In genomic region chr5:8820592-8821104, GRCm38 (mm10) we compare ENCODE assay signal across 8 mouse cellular contexts. TPM values are rescaled to one million over a fixed set of nuclear protein-coding genes. Genes with fewer than 3 reads are reported as not detected.
DNase-seq lines count a peak whose midpoint lies in the region; ATAC-seq and TF ChIP-seq lines count a peak whose summit lies in the region.
"Not testable (repeated sequence)": the region's sequence is repeated elsewhere in the genome, so short reads cannot be mapped to it uniquely, and the experiment has no call there.

No protein-coding gene starts in this region.

- TF ChIP-seq CTCF in forebrain, postnatal 0 days (IDR thresholded peaks at IDR 0.05; ENCODE audit: low read depth); olfactory bulb, adult 2 months (IDR thresholded peaks at IDR 0.05; ENCODE audit: insufficient read depth, low read depth, low read length): not testable (repeated sequence)

- peak overlapping the region; percentile 46 for H3K4me2 ChIP-seq in embryonic facial prominence, embryonic 15.5 days (replicated peaks)
- peak overlapping the region; percentile 49 for H3K4me2 ChIP-seq in forebrain, postnatal 0 days (ENCODE audit: low read depth)
- H3K4me2 ChIP-seq in hindbrain, embryonic 12.5 days (replicated peaks): peak overlapping the region; percentile 51
- H3K4me2 ChIP-seq in intestine, embryonic 16.5 days (ENCODE audit: low read depth, low read length): peak overlapping the region; percentile 38; the same call in 1 of the 2 replicates
- H3K4me2 ChIP-seq in limb, embryonic 14.5 days (replicated peaks; ENCODE audit: low read depth, low read length, severe bottlenecking): peak overlapping the region; percentile 39
- peak overlapping the region; percentile 54 for H3K4me2 ChIP-seq in midbrain, embryonic 14.5 days (ENCODE audit: low read length)

- not testable (repeated sequence) for ATAC-seq in embryonic facial prominence, embryonic 15.5 days (ENCODE audit: insufficient number of reproducible peaks, low FRiP score, low TSS enrichment, low read depth); forebrain, postnatal 0 days; hindbrain, embryonic 12.5 days (ENCODE audit: low FRiP score); intestine, embryonic 16.5 days; limb, embryonic 14.5 days (ENCODE audit: low FRiP score, low read depth); midbrain, embryonic 14.5 days (ENCODE audit: low FRiP score, low TSS enrichment)

- H3K27ac ChIP-seq in embryonic facial prominence, embryonic 15.5 days (replicated peaks); forebrain, postnatal 0 days (ENCODE audit: low read depth, low read length); hindbrain, embryonic 12.5 days; intestine, embryonic 16.5 days (ENCODE audit: low read length); limb, embryonic 14.5 days (replicated peaks; ENCODE audit: low read depth, low read length); midbrain, embryonic 14.5 days (replicated peaks; ENCODE audit: low read depth, low read length); olfactory bulb, adult 2 months (ENCODE audit: insufficient read depth, low read depth, low read length): not testable (repeated sequence)

- H3K9ac ChIP-seq in embryonic facial prominence, embryonic 15.5 days; forebrain, postnatal 0 days; hindbrain, embryonic 12.5 days; intestine, embryonic 16.5 days (ENCODE audit: low read depth, low read length); midbrain, embryonic 14.5 days (replicated peaks; ENCODE audit: low read length): not testable (repeated sequence)
- H3K9ac ChIP-seq in limb, embryonic 14.5 days (ENCODE audit: low read depth, low read length, severe bottlenecking): 0 out of 2 replicates have a peak overlapping the region, but pooled peaks have one; percentile 18

- not testable (repeated sequence) for H3K36me3 ChIP-seq in embryonic facial prominence, embryonic 15.5 days; forebrain, postnatal 0 days (ENCODE audit: insufficient read depth); hindbrain, embryonic 12.5 days; intestine, embryonic 16.5 days (ENCODE audit: control insufficient read depth, insufficient read depth, low read length); limb, embryonic 14.5 days (ENCODE audit: control insufficient read depth, insufficient read depth, low read length); midbrain, embryonic 14.5 days (ENCODE audit: control insufficient read depth, insufficient read depth, low read length)

- not testable (repeated sequence) for H3K27me3 ChIP-seq in embryonic facial prominence, embryonic 15.5 days; forebrain, postnatal 0 days (ENCODE audit: insufficient read depth, low read length); hindbrain, embryonic 12.5 days; intestine, embryonic 16.5 days (replicated peaks; ENCODE audit: control insufficient read depth, insufficient read depth, low read length); limb, embryonic 14.5 days (ENCODE audit: control insufficient read depth, insufficient read depth, low read length); midbrain, embryonic 14.5 days (ENCODE audit: control insufficient read depth, insufficient read depth, low read length)

- WGBS in embryonic facial prominence, embryonic 15.5 days: 3% methylated on average over 5 of the region's 6 CpGs
- under 1% methylated on average over 5 of the region's 6 CpGs for WGBS in forebrain, postnatal 0 days
- 2% methylated on average over 5 of the region's 6 CpGs for WGBS in hindbrain, embryonic 12.5 days
- WGBS in intestine, embryonic 16.5 days: 1% methylated on average over 4 of the region's 6 CpGs
- 5% methylated on average over 4 of the region's 6 CpGs for WGBS in limb, embryonic 14.5 days
- 4% methylated on average over 4 of the region's 6 CpGs for WGBS in midbrain, embryonic 14.5 days
- 6% methylated on average over 5 of the region's 6 CpGs for WGBS in olfactory bulb, adult 2 months

- not testable (repeated sequence) for H3K4me3 ChIP-seq in embryonic facial prominence, embryonic 15.5 days (replicated peaks); hindbrain, embryonic 12.5 days; intestine, embryonic 16.5 days (ENCODE audit: low read length)
- peak overlapping the region; percentile 32; the same call in 1 of the 2 replicates for H3K4me3 ChIP-seq in forebrain, postnatal 0 days (ENCODE audit: low read depth, low read length)
- 0 out of 2 replicates have a peak overlapping the region, but pooled peaks have one; percentile 19 for H3K4me3 ChIP-seq in limb, embryonic 14.5 days (replicated peaks; ENCODE audit: low read length)
- peak overlapping the region; percentile 22 for H3K4me3 ChIP-seq in midbrain, embryonic 14.5 days (replicated peaks; ENCODE audit: low read depth, low read length)
- H3K4me3 ChIP-seq in olfactory bulb, adult 2 months (ENCODE audit: insufficient read depth, low read depth, low read length): peak overlapping the region; percentile 33; the same call in 1 of the 2 replicates

- not testable (repeated sequence) for H3K4me1 ChIP-seq in embryonic facial prominence, embryonic 15.5 days; forebrain, postnatal 0 days (ENCODE audit: insufficient read depth); hindbrain, embryonic 12.5 days; intestine, embryonic 16.5 days (ENCODE audit: control insufficient read depth, insufficient read depth, low read length); limb, embryonic 14.5 days (ENCODE audit: control insufficient read depth, insufficient read depth, low read length); midbrain, embryonic 14.5 days (ENCODE audit: control insufficient read depth, insufficient read depth, low read length); olfactory bulb, adult 2 months (ENCODE audit: control insufficient read depth, insufficient read depth, low read length)

- not testable (repeated sequence) for TF ChIP-seq POLR2A in limb, embryonic 14.5 days (IDR thresholded peaks at IDR 0.05; ENCODE audit: borderline replicate concordance, extremely low read depth, insufficient read depth, insufficient read length); olfactory bulb, adult 2 months (IDR thresholded peaks at IDR 0.05; ENCODE audit: insufficient read depth, low read depth, low read length)

- peak; percentile 14 for DNase-seq in MN1 (ENCODE audit: low spot score)
- DNase-seq in forebrain, postnatal 0 days; limb, embryonic 14.5 days (ENCODE audit: low spot score): not testable (repeated sequence)
- peak; percentile 17 for DNase-seq in midbrain, embryonic 14.5 days

- not testable (repeated sequence) for H3K9me3 ChIP-seq in embryonic facial prominence, embryonic 15.5 days (replicated peaks); forebrain, postnatal 0 days (ENCODE audit: low read length); hindbrain, embryonic 12.5 days (replicated peaks); intestine, embryonic 16.5 days (ENCODE audit: control insufficient read depth, low read length); limb, embryonic 14.5 days (ENCODE audit: control insufficient read depth, low read length); midbrain, embryonic 14.5 days (ENCODE audit: control insufficient read depth, low read length)

RNA-seq across cellular contexts. Expression of gene Abcb1b, which starts 22.7 kb away (rescaled TPM):
- polyA plus RNA-seq in embryonic facial prominence, embryonic 15.5 days (2015; fragmentation: Nextera tagmentation; extraction: Ambion mirVana): 2.3 TPM in 2 replicates
- total RNA-seq in forebrain, postnatal 0 days (2014; rRNA removed): 0.77 and 1.5 TPM in 2 replicates
- 0.52 and 0.65 TPM in 2 replicates for polyA plus RNA-seq in forebrain, postnatal 0 days (2015; fragmentation: Nextera tagmentation; extraction: Ambion mirVana)
- polyA plus RNA-seq in hindbrain, embryonic 12.5 days (2016; fragmentation: Nextera tagmentation; extraction: Ambion mirVana): 1.1 and 1.2 TPM in 2 replicates
- polyA plus RNA-seq in intestine, embryonic 16.5 days (2015; fragmentation: Nextera tagmentation; extraction: Ambion mirVana): 1.2 and 1.9 TPM in 2 replicates
- 1.7 and 1.8 TPM in 2 replicates for polyA plus RNA-seq in limb, embryonic 14.5 days (2012; rRNA removed)
- polyA plus RNA-seq in limb, embryonic 14.5 days (2014; fragmentation: Nextera tagmentation; extraction: Ambion mirVana): 1.7 and 2.4 TPM in 2 replicates
- polyA plus RNA-seq in midbrain, embryonic 14.5 days (2014; fragmentation: Nextera tagmentation; extraction: Ambion mirVana): 0.55 and 0.87 TPM in 2 replicates
- not detected in 2 replicates for polyA plus RNA-seq in olfactory bulb, adult 2 months (2012; ENCODE audit: insufficient read depth, insufficient read length, low replicate concordance, missing spikeins)
